Mouse (Mus musculus) testis, adult 2 months (tissue): Measurements from ENCODE around the gene Pax8. TPM values are rescaled to one million over a fixed set of nuclear protein-coding genes. Genes with fewer than 3 reads are reported as not detected.

Experiments
- H3K27ac ChIP-seq: fragments of 200-500 bp; 2 replicates; pipeline ENCODE4 v1.5.1; 2012; ENCODE audit warnings: low read depth, low read length; ENCODE audit not compliant: control insufficient read depth, insufficient read depth
- H3K27me3 ChIP-seq: fragments of 200-500 bp; 2 replicates; pipeline ENCODE4 v1.6.1; 2012; ENCODE audit warnings: mild to moderate bottlenecking, low read length, moderate library complexity; ENCODE audit not compliant: control insufficient read depth, insufficient read depth
- H3K36me3 ChIP-seq: fragments of 200-500 bp; 2 replicates; pipeline ENCODE4 v1.6.1; 2012; ENCODE audit warnings: mild to moderate bottlenecking, low read length; ENCODE audit not compliant: control insufficient read depth, insufficient read depth
- H3K4me1 ChIP-seq: fragments of 200-500 bp; 2 replicates; pipeline ENCODE4 v1.6.1; 2012; ENCODE audit warnings: low read length; ENCODE audit not compliant: control insufficient read depth, insufficient read depth
- H3K4me3 ChIP-seq: fragments of 200-500 bp; 2 replicates; pipeline ENCODE4 v1.5.1; 2012; ENCODE audit warnings: low read depth, mild to moderate bottlenecking, low read length, moderate library complexity, mixed read lengths; ENCODE audit not compliant: control insufficient read depth
- CTCF ChIP-seq: fragments of 200-500 bp; IDR thresholded peaks from 2 replicates; pipeline ENCODE4 v1.5.1; 2012; ENCODE audit warnings: low read depth, mild to moderate bottlenecking, inconsistent platforms, low read length, moderate library complexity; ENCODE audit not compliant: control insufficient read depth, insufficient read depth, insufficient replicate concordance
- POLR2A ChIP-seq: fragments of 200-500 bp; IDR thresholded peaks from 2 replicates; pipeline ENCODE4 v1.6.1; 2012; ENCODE audit warnings: low read depth, mild to moderate bottlenecking, inconsistent platforms, low read length, moderate library complexity; ENCODE audit not compliant: control insufficient read depth
- polyA plus RNA-seq: library from polyadenylated mRNA; depleted of rRNA; stranded (reverse); fragments of >200 nt; gene quantifications from 2 replicates; pipeline ENCODE4 v1.2.3, GENCODE M21; 2012

The Pax8 gene
- polyA plus RNA-seq, 1 experiment: 0.12 TPM

GRCm38 (mm10) chr2:24490564-24490963 is 15.2 kb upstream of the Pax8 start:
- H3K27me3 ChIP-seq: no peaks in the 10 kb centered on the region
- no peaks in the 10 kb centered on the region for H3K36me3 ChIP-seq
- no peaks in the 10 kb centered on the region for H3K4me1 ChIP-seq
- no peak overlapping the region for H3K4me3 ChIP-seq
- no peak for TF ChIP-seq POLR2A
- no peak for TF ChIP-seq CTCF
- H3K27ac ChIP-seq: no peak overlapping the region

GRCm38 (mm10) chr2:24488660-24489059 is 13.3 kb upstream of the Pax8 start:
- Histone ChIP-seq H3K4me1 (no peaks in the 10 kb centered on the region), H3K27ac (no peak overlapping the region), H3K36me3 (no peaks in the 10 kb centered on the region), H3K27me3 (no peaks in the 10 kb centered on the region), H3K4me3 (no peak overlapping the region)
- TF ChIP-seq CTCF: no peak
- TF ChIP-seq POLR2A: no peak

- no peak overlapping the region for H3K4me3 ChIP-seq
- H3K36me3 ChIP-seq: no peaks in the 10 kb centered on the region
- no peak for TF ChIP-seq CTCF
- no peak for TF ChIP-seq POLR2A
- H3K4me1 ChIP-seq: no peaks in the 10 kb centered on the region
- no peaks in the 10 kb centered on the region for H3K27me3 ChIP-seq
- H3K27ac ChIP-seq: no peak overlapping the region
Observed at GRCm38 (mm10) chr2:24487056-24487825, 11.8 kb upstream of the Pax8 start.

- no peak overlapping the region for H3K27ac ChIP-seq
- H3K4me1 ChIP-seq: no peaks in the 10 kb centered on the region
- H3K4me3 ChIP-seq: no peak overlapping the region
- TF ChIP-seq POLR2A (no peak), CTCF (no peak)
- no peaks in the 10 kb centered on the region for H3K27me3 ChIP-seq
- H3K36me3 ChIP-seq: no peaks in the 10 kb centered on the region
Observed at GRCm38 (mm10) chr2:24485398-24485797, 10.0 kb upstream of the Pax8 start.

GRCm38 (mm10) chr2:24479906-24480305 is 4.5 kb upstream of the Pax8 start:
- Histone ChIP-seq H3K36me3 (no peaks in the 10 kb centered on the region), H3K27ac (no peak overlapping the region), H3K4me3 (no peak overlapping the region), H3K4me1 (no peaks in the 10 kb centered on the region), H3K27me3 (no peaks in the 10 kb centered on the region)
- no peak for TF ChIP-seq POLR2A
- TF ChIP-seq CTCF: no peak

GRCm38 (mm10) chr2:24479151-24479550 is 3.8 kb upstream of the Pax8 start:
- Histone ChIP-seq H3K4me3 (no peak overlapping the region), H3K27ac (no peak overlapping the region), H3K27me3 (no peaks in the 10 kb centered on the region; the same call in 1 of the 2 replicates), H3K36me3 (no peaks in the 10 kb centered on the region), H3K4me1 (peaks cover 2% of the 10 kb centered on the region; the same call in 1 of the 2 replicates)
- TF ChIP-seq CTCF (no peak), POLR2A (no peak)

- no peak overlapping the region for H3K27ac ChIP-seq
- no peaks in the 10 kb centered on the region; the same call in 1 of the 2 replicates for H3K27me3 ChIP-seq
- no peaks in the 10 kb centered on the region for H3K36me3 ChIP-seq
- H3K4me1 ChIP-seq: peaks cover 2% of the 10 kb centered on the region; the same call in 1 of the 2 replicates
- TF ChIP-seq CTCF (no peak), POLR2A (no peak)
- H3K4me3 ChIP-seq: no peak overlapping the region
Observed at GRCm38 (mm10) chr2:24478611-24479010, 3.2 kb upstream of the Pax8 start.
